Comparison of ENCODE assay signal across 13 mouse cellular contexts in the genomic region with DNA sequence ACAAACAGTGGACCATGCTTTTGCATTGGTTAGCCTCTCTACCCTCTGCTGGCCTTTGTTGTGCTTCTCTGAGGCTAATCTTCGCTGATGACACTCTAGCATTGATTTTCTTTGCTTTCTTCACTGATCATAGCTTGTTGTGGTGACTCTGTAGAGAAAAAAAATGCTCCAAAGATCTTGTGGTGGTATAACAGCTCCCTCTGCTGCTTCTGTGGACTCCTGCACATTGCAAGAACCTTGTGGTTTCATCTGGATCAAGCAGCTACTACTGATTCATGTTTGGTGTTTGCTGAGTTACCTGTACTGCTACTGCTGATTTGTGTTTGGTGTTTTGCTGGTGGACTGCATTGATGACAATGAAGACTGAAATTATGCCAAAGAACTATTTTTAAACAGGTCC.
DNase-seq lines count a peak whose midpoint lies in the region; ATAC-seq and TF ChIP-seq lines count a peak whose summit lies in the region.
"Had no signal": no experiment of that assay in that cellular context is flagged by ENCODE, and none has a peak within 500 bp of the region (broad histone marks: within the 10 kb centered on the region; RNA-seq: fewer than 3 reads in every experiment).

No protein-coding gene starts in this region.

- no peaks in the 10 kb centered on the region for H3K4me1 ChIP-seq in kidney, postnatal 0 days (replicated peaks; ENCODE audit: insufficient read depth, low read length)
- no peaks in the 10 kb centered on the region for H3K4me1 ChIP-seq in E14TG2a.4 (replicated peaks; ENCODE audit: low read depth, low read length)
- H3K4me1 ChIP-seq: embryonic facial prominence, embryonic 12.5 days; hindbrain, embryonic 12.5 days; limb, embryonic 12.5 days; midbrain, embryonic 10.5 days had no signal

- H3K36me3 ChIP-seq in kidney, postnatal 0 days (ENCODE audit: insufficient read depth, low read length): no peaks in the 10 kb centered on the region
- no peaks in the 10 kb centered on the region for H3K36me3 ChIP-seq in E14TG2a.4 (ENCODE audit: insufficient read depth, low read length)
- H3K36me3 ChIP-seq: embryonic facial prominence, embryonic 12.5 days; hindbrain, embryonic 12.5 days; limb, embryonic 12.5 days; midbrain, embryonic 10.5 days had no signal

- DNase-seq in kidney, postnatal 0 days (ENCODE audit: low spot score): peak; percentile 21
- DNase-seq in kidney, adult 11 months: no peak
- DNase-seq in 416B (ENCODE audit: low read depth) (peak; percentile 32), MN1 (ENCODE audit: low spot score) (no peak)
- no peak for DNase-seq in urinary bladder, adult 18-20 months (ENCODE audit: low spot score in 2 of 2)
- no peak for DNase-seq in testis, postnatal 14 days (ENCODE audit: low spot score)
- DNase-seq: thymus, postnatal 4 days had no signal

- peak; percentile 60 for TF ChIP-seq CTCF in kidney, postnatal 0 days (IDR thresholded peaks at IDR 0.05; ENCODE audit: low read depth)
- TF ChIP-seq CTCF in E14TG2a.4 (conservative IDR thresholded peaks at IDR 0.05; ENCODE audit: low read length): 0 out of 2 replicates have a peak, but pooled peaks have one; percentile 5

- no peak overlapping the region for H3K9ac ChIP-seq in kidney, postnatal 0 days (ENCODE audit: low read depth, low read length)
- H3K9ac ChIP-seq: embryonic facial prominence, embryonic 12.5 days; hindbrain, embryonic 12.5 days; limb, embryonic 12.5 days had no signal

- no peak overlapping the region for H3K4me3 ChIP-seq in kidney, postnatal 0 days (replicated peaks; ENCODE audit: low read depth, low read length)
- no peak overlapping the region for H3K4me3 ChIP-seq in E14TG2a.4 (replicated peaks; ENCODE audit: low read length)
- H3K4me3 ChIP-seq: embryonic facial prominence, embryonic 12.5 days; hindbrain, embryonic 12.5 days; limb, embryonic 12.5 days; midbrain, embryonic 10.5 days had no signal

- WGBS in kidney, postnatal 0 days: 43% methylated on average over 1 of the region's 1 CpGs

- H3K27me3 ChIP-seq in kidney, postnatal 0 days (ENCODE audit: insufficient read depth, low read length): no peaks in the 10 kb centered on the region
- no peaks in the 10 kb centered on the region for H3K27me3 ChIP-seq in E14TG2a.4 (ENCODE audit: insufficient read depth, low read length)
- H3K27me3 ChIP-seq: embryonic facial prominence, embryonic 12.5 days; hindbrain, embryonic 12.5 days; limb, embryonic 12.5 days had no signal

- no peak overlapping the region for H3K4me2 ChIP-seq in kidney, postnatal 0 days (ENCODE audit: low read length)
- H3K4me2 ChIP-seq: embryonic facial prominence, embryonic 12.5 days; hindbrain, embryonic 12.5 days; limb, embryonic 12.5 days had no signal

- ATAC-seq in kidney, postnatal 0 days (replicated peaks; ENCODE audit: low FRiP score, low read depth): no peak
- ATAC-seq in hematopoietic stem cell, adult 5-6 weeks (replicated peaks in 1 of 2; ENCODE audit: insufficient read depth in 1 of 2, low FRiP score in 2 of 2, low TSS enrichment in 1 of 2, low read depth in 1 of 2, poor library complexity in 2 of 2, severe bottlenecking in 2 of 2): peak; percentile 69 to 82; a peak in 3 of 4 replicates

- no peak overlapping the region for H3K27ac ChIP-seq in kidney, postnatal 0 days
- H3K27ac ChIP-seq: embryonic facial prominence, embryonic 12.5 days; hindbrain, embryonic 12.5 days; limb, embryonic 12.5 days; midbrain, embryonic 10.5 days had no signal

- no peaks in the 10 kb centered on the region for H3K9me3 ChIP-seq in kidney, postnatal 0 days (replicated peaks; ENCODE audit: low read length)
- no peaks in the 10 kb centered on the region for H3K9me3 ChIP-seq in E14TG2a.4 (ENCODE audit: low read length)
- H3K9me3 ChIP-seq: embryonic facial prominence, embryonic 12.5 days; hindbrain, embryonic 12.5 days; limb, embryonic 12.5 days; midbrain, embryonic 10.5 days had no signal

Comparison
In these comparisons a context has a peak if more than half of its experiments do, and no peak if none do; other contexts are left out.
1. DNase-seq: peak in kidney, postnatal 0 days (single experiment) and 416B (single experiment); none in kidney, adult 11 months (single experiment), MN1 (single experiment), urinary bladder, adult 18-20 months (0 of 2) and testis, postnatal 14 days (single experiment).